Comparison of ENCODE assay signal across 8 mouse cellular contexts in genomic region chr1:67038246-67038987, GRCm38 (mm10). TPM values are rescaled to one million over a fixed set of nuclear protein-coding genes. Genes with fewer than 3 reads are reported as not detected.
A peak's percentile ranks its signal among the peaks of the same experiment; 100 is the strongest.
DNase-seq lines count a peak whose midpoint lies in the region; ATAC-seq and TF ChIP-seq lines count a peak whose summit lies in the region.

TSS of gene Lancl1 (minus strand) at chr1:67038872.

- TF ChIP-seq CTCF in bone marrow, adult 2 months (IDR thresholded peaks at IDR 0.05; ENCODE audit: control insufficient read depth, insufficient read depth, low read length), result no peak

- under 1% methylated on average over 47 of the region's 47 CpGs for WGBS in bone marrow, adult 2 months
- under 1% methylated on average over 41 of the region's 47 CpGs for WGBS in embryonic facial prominence, embryonic 15.5 days
- under 1% methylated on average over 38 of the region's 47 CpGs for WGBS in kidney, embryonic 14.5 days
- WGBS in limb, embryonic 15.5 days, result under 1% methylated on average over 35 of the region's 47 CpGs

- peak; percentile 90 for ATAC-seq in embryonic facial prominence, embryonic 15.5 days (ENCODE audit: insufficient number of reproducible peaks, low FRiP score, low TSS enrichment, low read depth)
- ATAC-seq in kidney, embryonic 14.5 days (ENCODE audit: low FRiP score, low TSS enrichment), result peak; percentile 97
- peak; percentile 86 for ATAC-seq in limb, embryonic 15.5 days (ENCODE audit: insufficient number of reproducible peaks, low FRiP score, low TSS enrichment, low read depth)

- H3K4me1 ChIP-seq in bone marrow, adult 2 months (ENCODE audit: control insufficient read depth, insufficient read depth, low read length), result peaks cover 1% of the 10 kb centered on the region
- peaks cover 5% of the 10 kb centered on the region for H3K4me1 ChIP-seq in embryonic facial prominence, embryonic 15.5 days
- peaks cover 8% of the 10 kb centered on the region; the same call in 1 of the 2 replicates for H3K4me1 ChIP-seq in kidney, embryonic 14.5 days (ENCODE audit: control insufficient read depth, insufficient read depth, low read length)
- peaks cover 9% of the 10 kb centered on the region for H3K4me1 ChIP-seq in limb, embryonic 15.5 days

- DNase-seq in 416B (ENCODE audit: low read depth), result peak; percentile 85
- DNase-seq in heart, adult 9 months (ENCODE audit: low spot score in 2 of 2), result peak; percentile 83 to 89
- peak; percentile 46 to 68 for DNase-seq in monocyte, adult 2 months (ENCODE audit: low read depth in 1 of 2, low spot score in 2 of 2)
- DNase-seq in spleen, postnatal 36 days (ENCODE audit: low spot score in 2 of 2), result peak; percentile 83 to 85

- peak within 1 kb of the TSS; percentile 64 for H3K4me2 ChIP-seq in embryonic facial prominence, embryonic 15.5 days (replicated peaks)
- peak within 1 kb of the TSS; percentile 72 for H3K4me2 ChIP-seq in kidney, embryonic 14.5 days (replicated peaks; ENCODE audit: low read depth, low read length)
- H3K4me2 ChIP-seq in limb, embryonic 15.5 days, result peak within 1 kb of the TSS; percentile 58

- peak; percentile 70; the same call in 1 of the 2 replicates for TF ChIP-seq POLR2A in bone marrow, adult 2 months (IDR thresholded peaks at IDR 0.05; ENCODE audit: borderline replicate concordance, control insufficient read depth, low read depth, low read length)

- H3K9me3 ChIP-seq in embryonic facial prominence, embryonic 15.5 days (replicated peaks), result no peaks in the 10 kb centered on the region
- H3K9me3 ChIP-seq in kidney, embryonic 14.5 days (ENCODE audit: control insufficient read depth, low read length), result no peaks in the 10 kb centered on the region
- no peaks in the 10 kb centered on the region for H3K9me3 ChIP-seq in limb, embryonic 15.5 days

- H3K4me3 ChIP-seq in bone marrow, adult 2 months (replicated peaks; ENCODE audit: control insufficient read depth, low read depth, low read length), result peak within 1 kb of the TSS; percentile 82
- peak within 1 kb of the TSS; percentile 96 for H3K4me3 ChIP-seq in embryonic facial prominence, embryonic 15.5 days (replicated peaks)
- peak within 1 kb of the TSS; percentile 92 for H3K4me3 ChIP-seq in kidney, embryonic 14.5 days (ENCODE audit: low read length)
- H3K4me3 ChIP-seq in limb, embryonic 15.5 days, result peak within 1 kb of the TSS; percentile 94

- no peaks in the 10 kb centered on the region for H3K27me3 ChIP-seq in embryonic facial prominence, embryonic 15.5 days
- H3K27me3 ChIP-seq in kidney, embryonic 14.5 days (ENCODE audit: control insufficient read depth, insufficient read depth, low read length), result no peaks in the 10 kb centered on the region
- no peaks in the 10 kb centered on the region for H3K27me3 ChIP-seq in limb, embryonic 15.5 days

- peak within 1 kb of the TSS; percentile 73 for H3K9ac ChIP-seq in embryonic facial prominence, embryonic 15.5 days
- H3K9ac ChIP-seq in kidney, embryonic 14.5 days (ENCODE audit: low read depth, low read length), result peak within 1 kb of the TSS; percentile 71
- H3K9ac ChIP-seq in limb, embryonic 15.5 days, result peak within 1 kb of the TSS; percentile 80

- peaks cover 17% of the 10 kb centered on the region for H3K36me3 ChIP-seq in embryonic facial prominence, embryonic 15.5 days
- H3K36me3 ChIP-seq in kidney, embryonic 14.5 days (ENCODE audit: control insufficient read depth, insufficient read depth, low read length), result peaks cover 13% of the 10 kb centered on the region; the same call in 1 of the 2 replicates
- H3K36me3 ChIP-seq in limb, embryonic 15.5 days, result peaks cover 25% of the 10 kb centered on the region

- peak within 1 kb of the TSS; percentile 20; the same call in 1 of the 2 replicates for H3K27ac ChIP-seq in bone marrow, adult 2 months (ENCODE audit: control insufficient read depth, insufficient read depth, low read depth, low read length, poor library complexity)
- 0 out of 2 replicates have a peak within 1 kb of the TSS, but pooled peaks have one; percentile 44 for H3K27ac ChIP-seq in embryonic facial prominence, embryonic 15.5 days (replicated peaks)
- no peak within 1 kb of the TSS for H3K27ac ChIP-seq in kidney, embryonic 14.5 days (ENCODE audit: low read depth, low read length)
- peak within 1 kb of the TSS; percentile 58; the same call in 1 of the 2 replicates for H3K27ac ChIP-seq in limb, embryonic 15.5 days

RNA-seq across cellular contexts. Expression of gene Lancl1, which starts in this region (rescaled TPM):
- 11.6 and 21.0 TPM in 2 replicates for polyA plus RNA-seq in bone marrow, adult 2 months (2011; ENCODE audit: insufficient read depth, insufficient read length, low replicate concordance, missing spikeins)
- polyA plus RNA-seq in embryonic facial prominence, embryonic 15.5 days (2015; fragmentation: Nextera tagmentation; extraction: Ambion mirVana), result 128 and 133 TPM in 2 replicates
- polyA plus RNA-seq in kidney, embryonic 14.5 days (2014; fragmentation: Nextera tagmentation; extraction: Ambion mirVana), result 86.5 and 92.0 TPM in 2 replicates
- polyA plus RNA-seq in limb, embryonic 15.5 days (2015; fragmentation: Nextera tagmentation; extraction: Ambion mirVana), result 130 and 137 TPM in 2 replicates
